Mouse (Mus musculus) monocyte, adult 2 months (primary cell): ENCODE measurements around the gene Kng1.
"Not testable (repeated sequence)": the region's sequence is repeated elsewhere in the genome, so short reads cannot be mapped to it uniquely, and the experiment has no call there.

Experiments
- DNase-seq, 2 experiments: peaks; one replicate each; pipeline ENCODE4 v3.0.0; 2022; ENCODE audit warnings: low spot score in 2 of 2, low read depth in 1 of 2

Kng1 gene

DNA sequence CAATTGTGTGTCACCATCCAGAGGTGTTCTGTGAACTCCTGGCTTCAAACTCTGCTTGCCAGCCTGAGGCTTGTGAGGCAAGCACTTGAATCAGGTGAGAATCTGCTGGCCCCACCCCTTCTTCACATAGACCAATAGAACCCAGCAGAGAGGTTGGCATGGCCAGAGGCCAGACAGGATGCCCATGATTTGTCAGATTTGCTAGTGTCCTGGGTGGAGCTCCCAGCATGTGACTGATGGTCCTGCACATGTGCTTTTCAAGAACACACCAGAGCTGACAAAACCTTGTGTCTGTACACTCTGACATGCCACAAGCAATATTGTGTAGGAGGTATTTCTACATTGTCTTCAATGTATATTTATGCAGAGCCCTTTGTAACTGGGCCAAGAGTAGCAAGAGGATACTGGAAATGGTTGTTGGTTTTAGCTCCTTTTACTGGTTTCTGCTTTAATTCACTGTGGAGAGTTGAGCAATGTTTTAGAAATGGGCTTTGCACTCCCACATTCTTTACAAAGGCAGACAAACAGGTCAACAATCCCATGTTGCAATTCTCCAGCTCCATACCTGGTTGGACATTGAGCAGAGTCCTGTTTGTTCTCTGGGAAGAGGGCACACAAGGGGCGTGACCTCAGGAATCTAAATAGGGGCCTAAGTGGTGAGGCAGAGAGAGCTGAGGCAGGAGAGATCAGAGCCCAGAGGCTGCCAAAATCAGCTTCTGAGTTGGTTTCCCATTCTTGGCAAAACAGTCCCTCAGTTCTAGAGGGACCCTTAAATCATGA is at the start of gene Kng1:
Gene Kng1, plus strand, starts transcription at position 198 of the 780 bp plus-strand sequence.
- DNase-seq = not testable (repeated sequence)

DNA sequence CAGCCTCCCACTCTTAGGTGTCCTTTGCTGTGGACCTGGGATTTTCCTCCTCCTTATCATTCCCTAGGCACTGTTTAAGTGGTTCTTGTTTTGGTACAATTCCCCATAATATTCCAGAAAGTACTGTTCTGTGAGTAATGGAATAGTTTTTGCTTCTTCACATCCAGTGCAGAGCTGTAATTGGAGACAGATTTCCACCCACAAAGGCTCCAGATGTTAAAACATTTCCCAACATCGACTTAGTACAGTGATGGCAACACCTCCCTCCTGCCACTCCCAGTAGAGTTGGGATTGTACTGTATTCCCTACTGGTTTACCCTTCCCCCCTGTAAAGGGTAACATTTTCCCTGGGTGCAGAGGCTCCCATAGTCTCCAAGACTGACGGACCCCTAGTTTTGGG is 43.9 kb upstream of the Kng1 start:
- not testable (repeated sequence) for DNase-seq

DNA sequence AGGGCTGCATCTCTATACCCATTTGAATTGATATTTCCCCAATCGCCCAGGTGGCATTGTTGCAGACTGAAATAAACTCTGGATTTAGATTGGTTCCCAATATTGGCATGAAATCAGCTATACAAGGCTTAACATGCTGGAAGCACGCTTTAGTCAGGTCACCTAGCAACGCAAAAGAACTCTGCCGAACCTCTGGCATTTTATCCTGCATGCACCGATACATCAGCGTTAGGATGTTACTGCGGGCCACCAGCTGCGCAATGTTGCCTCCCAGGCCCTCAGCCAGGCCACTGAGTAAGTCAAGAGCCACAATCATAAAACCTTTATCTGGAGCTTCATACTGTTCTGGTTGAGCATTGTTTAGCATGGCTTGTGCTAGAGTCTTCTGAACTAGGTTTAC is 43.0 kb upstream of the Kng1 start:
- not testable (repeated sequence) for DNase-seq

DNA sequence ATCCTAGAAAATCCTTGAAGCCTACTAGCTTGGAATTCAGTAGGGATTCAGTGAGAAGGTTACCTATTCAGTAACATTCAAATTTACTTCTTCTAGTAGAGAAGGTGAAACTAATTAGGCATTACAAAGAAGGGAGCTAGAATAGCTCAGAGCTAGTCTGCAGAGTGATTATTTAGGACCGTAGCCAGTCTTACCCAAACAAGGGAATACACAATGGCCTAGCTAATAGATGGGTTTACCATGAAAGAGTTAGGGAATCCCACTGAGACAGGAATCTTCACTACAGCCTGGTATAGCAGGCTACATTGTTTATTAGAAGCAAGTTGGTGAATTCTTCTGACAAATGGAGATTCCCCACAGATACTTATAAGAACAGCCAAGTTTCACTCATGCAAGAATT is 37.1 kb upstream of the Kng1 start:
- not testable (repeated sequence) for DNase-seq

DNA sequence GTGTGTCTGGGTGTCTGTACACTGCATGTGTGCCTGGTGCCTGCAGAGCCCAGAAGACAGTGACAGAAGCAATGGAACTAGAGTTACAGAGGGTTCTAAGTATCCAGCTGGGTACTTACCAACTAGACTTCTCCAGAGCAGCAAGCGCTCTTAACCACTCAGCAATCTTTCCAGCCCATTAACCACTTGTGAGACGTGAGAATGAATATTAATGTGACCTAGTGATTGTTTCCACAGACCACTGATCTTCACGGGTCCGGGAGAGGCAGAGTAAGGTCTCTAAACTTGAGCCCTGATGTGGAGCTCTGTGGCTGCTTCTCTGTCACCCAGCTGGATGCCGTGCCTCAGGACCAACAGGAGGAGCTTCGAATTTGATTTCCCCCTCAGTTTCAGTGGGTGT is 32.6 kb upstream of the Kng1 start:
- DNase-seq = no peak

DNA sequence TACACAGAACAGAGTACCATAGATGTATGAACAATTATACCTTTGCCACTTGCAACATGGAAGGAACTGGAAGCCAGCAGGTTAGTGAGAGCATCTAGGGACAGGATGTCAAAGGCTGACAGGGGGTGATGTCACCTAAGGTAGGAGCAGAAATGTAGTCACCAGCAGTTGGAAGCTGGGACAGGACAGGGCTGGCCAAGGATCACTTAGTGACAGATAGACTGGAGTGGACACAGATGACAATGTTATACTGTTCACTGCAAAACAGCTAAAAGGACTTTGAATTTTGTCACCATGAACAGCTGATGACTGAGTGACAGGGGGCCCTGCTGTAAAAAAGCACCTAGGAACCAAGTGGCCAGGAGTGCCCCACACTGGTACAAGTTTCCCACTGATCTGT is 31.1 kb upstream of the Kng1 start:
- DNase-seq = no peak

DNA sequence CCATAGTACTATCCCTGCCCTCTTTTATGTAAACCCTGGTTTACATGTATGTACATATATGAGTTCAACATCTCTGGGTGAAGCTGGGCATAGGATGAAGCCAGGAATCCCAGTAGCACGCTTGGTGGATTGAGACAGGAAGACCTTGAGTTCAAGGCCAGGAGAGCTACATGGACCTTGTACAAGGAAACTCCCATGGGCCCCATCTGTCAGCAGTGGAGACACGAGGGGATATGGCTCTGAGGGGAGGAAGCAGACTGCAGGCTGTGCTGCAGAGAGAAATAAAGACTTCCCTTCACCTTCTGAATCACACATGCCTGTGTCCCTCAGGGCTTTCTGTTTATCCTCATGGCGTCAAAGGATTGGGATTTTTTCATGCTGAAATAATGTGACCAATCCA is 30.3 kb upstream of the Kng1 start:
- DNase-seq = not testable (repeated sequence)

DNA sequence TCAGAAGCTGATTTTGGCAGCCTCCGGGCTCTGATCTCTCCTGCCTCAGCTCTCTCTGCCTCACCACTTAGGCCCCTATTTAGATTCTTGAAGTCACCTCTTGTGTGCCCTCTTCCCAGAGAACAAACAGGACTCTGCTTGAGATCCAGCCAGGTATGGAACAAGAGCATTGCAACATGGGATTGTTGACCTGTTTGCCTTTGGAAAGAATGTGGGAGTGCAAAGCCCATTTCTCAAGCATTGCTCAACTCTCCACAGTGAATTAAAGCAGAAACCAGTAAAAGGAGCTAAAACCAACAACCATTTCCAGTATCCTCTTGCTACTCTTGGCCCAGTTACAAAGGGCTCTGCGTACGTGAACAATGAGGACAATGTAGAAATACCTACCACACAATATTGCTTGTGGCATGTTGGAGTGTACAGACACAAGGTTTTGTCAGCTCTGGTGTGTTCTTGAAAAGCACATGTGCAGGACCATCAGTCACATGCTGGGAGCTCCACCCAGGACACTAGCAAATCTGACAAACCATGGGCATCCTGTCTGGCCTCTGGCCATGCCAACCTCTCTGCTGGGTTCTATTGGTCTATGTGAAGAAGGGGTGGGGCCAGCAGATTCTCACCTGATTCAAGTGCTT is 28.6 kb upstream of the Kng1 start, which contains the start of gene Kng2:
Gene Kng2, minus strand, starts transcription at position 517 of the 635 bp plus-strand sequence.
- DNase-seq = not testable (repeated sequence)

DNA sequence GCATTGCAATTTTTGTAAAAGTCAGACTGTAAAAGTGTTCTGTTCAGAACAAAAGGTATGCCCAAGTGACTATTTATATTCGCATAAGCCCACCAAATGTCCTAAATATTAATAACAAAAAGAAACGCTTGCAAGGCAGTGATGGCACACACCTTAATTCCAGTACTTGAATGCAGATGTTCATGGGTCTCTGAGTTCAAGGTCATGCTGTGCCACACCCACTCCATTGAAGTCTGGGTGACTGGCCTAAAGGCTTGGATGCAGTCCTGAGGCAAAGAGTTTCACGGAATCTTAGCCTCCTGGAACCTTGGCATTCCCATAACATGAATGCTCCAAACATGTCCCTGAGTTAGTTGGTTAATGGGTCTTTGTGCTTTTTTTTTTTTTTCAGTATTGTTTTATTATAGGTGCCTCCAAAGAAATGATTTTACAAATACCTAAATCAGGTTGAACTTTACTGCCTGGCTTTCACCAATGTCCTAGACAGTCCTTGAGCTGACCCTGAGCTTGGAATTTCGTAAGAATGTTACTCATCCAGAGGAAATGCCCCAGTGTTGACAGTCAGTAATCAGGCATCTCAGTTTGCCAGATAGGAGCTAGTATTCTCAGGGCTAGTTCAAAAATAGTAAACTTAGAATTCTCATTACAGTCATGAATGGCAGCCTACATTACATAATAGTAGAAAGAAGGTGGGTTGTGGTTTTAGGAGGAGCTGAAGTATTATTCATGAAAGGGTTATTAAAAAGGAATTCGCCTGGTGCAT is 26.8 kb upstream of the Kng1 start:
- DNase-seq = no peak

DNA sequence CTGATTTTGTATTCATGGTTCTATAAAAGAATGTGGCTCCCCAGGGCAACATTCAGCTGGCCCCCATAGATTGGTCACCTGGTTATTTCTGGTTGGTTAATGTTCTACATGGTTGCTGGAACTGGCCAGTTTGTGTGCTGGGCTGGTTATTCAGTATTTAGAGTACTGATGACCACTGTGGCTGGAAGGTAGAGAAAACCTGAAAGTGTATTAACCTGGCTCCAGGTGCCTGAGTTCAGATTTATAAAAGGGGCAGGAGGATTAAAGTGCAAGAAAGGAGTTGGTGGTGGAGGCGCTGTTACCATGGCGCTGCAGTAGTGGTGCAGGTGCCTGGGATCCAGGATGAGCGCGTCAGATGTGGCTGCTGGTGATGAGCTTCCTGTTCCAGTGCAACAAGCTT is 24.0 kb upstream of the Kng1 start:
- no peak for DNase-seq

DNA sequence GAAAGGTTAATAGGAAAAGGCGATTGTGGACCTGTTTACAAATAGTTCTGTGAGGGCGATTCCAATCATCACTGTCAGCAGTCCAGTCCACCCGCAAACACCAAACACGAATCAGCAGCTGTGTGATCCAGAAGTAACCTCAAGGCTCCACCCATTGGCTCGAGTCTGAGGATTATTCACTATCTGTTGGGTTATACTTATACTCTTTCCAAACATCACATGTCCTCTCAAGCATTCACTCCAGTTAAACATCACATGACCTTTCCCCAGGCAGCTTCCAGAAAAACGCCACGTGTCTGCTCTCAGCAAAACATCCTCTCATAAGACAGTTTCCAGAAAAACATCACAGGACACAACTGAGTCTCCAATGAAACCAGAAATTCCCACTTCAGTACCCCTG is 19.9 kb upstream of the Kng1 start:
- no peak for DNase-seq

DNA sequence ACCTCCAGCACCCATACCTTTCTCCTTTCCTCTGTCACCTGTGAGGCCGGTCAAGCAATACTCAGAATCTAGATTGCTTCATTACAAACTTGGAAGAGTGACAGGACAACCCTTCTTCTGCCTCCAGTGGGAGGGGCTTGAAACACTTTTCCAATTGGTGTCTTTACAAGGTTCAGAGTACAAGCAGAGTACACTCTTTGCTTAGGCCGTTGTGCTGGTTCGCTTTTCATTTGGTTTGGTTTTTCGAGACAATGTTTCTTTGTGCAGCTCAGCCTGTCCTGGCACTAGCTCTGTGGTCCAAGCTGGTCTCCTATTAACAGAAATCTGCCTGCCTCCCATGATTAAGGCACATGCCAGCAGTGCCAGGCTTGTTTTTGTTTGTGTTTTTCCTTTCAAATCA is 18.4 kb upstream of the Kng1 start:
- DNase-seq = no peak

DNA sequence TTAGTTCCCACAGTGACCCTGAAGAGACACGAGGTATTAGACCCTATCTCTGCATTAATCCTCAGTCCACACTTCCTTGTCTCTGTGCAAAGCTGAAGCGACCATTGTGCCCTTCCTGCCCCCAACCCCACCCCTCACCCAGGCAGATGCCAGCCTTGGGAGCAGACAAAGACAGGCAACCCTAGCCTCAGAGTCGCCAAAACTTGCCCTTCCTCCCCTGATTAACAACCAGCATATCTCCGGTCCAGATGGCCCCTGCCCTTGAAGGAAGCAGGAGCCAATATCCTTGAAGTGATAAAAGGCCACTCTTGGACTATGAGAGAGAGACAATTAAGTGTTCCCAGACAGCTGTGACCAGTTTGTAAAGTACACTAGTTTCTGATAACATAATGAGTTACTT is 16.8 kb upstream of the Kng1 start:
- DNase-seq = no peak

DNA sequence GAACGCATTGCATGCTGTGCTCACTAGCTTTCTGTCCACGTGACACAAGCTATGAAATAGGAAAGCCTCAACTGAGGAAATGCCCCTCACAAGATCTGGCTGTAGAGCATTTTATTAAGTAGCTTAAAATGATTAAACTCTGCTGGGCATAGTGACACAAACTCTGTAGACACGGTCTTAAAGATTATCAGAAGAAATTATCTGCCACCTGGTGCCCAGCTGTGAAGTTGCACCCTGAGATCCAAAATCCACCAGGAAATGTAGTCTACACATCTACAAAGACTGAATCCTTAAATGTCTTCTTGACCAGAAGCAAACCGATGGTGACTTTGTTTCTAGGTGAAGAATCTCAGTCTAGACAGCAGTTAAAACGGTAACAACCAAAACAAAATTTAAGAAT is 11.3 kb upstream of the Kng1 start:
- no peak for DNase-seq

DNA sequence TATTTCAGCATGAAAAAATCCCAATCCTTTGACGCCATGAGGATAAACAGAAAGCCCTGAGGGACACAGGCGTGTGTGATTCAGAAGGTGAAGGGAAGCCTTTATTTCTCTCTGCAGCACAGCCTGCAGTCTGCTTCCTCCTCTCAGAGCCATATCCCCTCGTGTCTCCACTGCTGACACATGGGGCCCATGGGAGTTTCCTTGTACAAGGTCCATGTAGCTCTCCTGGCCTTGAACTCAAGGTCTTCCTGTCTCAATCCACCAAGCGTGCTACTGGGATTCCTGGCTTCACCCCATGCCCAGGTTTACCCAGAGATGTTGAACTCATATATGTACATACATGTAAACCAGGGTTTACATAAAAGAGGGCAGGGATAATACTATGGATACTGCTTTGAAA is 2.0 kb downstream of the Kng1 start:
- DNase-seq = not testable (repeated sequence)

DNA sequence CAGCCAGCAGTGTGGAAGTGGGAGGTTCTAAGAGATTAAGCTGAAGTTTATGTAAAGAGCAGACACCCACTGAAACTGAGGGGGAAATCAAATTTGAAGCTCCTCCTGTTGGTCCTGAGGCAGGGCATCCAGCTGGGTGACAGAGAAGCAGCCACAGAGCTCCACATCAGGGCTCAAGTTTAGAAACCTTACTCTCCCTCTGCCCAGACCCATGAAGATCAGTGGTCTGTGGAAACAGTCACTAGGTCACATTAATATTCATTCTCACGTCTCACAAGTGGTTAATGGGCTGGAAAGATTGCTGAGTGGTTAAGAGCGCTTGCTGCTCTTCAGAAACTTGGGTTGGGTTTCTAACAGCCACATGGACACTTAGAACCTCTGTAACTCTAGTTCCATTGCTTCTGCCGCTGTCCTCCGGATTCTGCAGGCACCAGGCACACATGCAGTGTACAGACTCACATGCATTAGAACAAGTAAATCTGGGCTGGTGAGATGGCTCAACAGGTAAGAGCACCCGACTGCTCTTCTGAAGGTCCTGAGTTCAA is 3.2 kb downstream of the Kng1 start:
- DNase-seq = not testable (repeated sequence)

DNA sequence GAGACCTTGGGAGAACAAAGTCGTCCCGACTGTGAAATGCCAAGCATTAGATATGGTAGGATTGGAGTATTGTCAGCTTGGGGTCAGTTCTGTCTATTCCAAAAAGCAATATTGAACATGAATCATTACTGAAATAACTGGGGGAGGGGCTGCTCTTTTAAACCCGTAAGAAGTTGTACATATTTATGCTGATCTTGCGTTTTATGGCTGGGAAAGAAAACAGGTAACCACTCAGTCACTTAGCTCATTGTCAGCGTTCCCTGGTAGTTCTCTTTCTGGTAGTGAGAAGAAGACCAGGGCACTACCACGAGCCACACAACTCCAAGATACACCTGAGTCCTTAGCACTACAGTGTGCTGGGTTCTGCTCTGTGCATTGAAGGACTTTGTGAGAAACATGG is 19.9 kb downstream of the Kng1 start:
- not testable (repeated sequence) for DNase-seq

DNA sequence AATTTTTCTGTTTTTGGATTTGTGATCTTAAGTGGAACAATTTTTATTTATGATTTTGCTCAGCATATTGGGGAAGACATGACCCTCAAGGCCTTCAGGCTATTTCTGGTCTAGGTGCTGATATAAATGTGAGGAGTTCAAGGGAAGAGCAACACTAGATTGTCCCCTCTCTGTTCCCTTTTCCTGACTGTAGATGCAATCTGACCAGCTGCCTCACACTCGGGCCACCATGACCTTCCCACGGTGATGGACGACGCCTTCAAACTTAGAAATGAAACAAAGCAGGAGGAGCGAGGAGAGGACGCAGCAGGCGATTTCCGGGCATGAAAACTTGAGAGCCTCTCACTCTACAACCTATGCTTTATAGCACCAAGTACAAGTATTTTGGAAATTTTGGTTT is 29.5 kb downstream of the Kng1 start:
- DNase-seq = not testable (repeated sequence)

DNA sequence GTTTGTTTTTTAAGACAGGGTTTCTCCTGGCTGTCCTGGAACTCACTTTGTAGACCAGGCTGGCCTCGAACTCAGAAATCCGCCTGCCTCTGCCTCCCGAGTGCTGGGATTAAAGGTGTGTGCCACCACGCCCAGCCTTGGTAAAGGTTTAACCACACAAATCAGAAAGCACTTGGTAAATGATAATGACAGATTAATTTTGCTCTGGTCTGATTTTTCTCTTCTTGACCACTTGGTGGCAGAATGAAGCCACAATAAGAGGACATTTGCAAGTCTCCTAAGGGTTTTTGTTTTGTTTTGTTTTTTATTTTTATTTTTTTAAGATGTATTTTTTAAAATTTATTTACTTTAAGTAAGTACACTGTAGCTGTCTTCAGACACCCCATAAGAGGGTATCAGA is 30.0 kb downstream of the Kng1 start:
- not testable (repeated sequence) for DNase-seq

DNA sequence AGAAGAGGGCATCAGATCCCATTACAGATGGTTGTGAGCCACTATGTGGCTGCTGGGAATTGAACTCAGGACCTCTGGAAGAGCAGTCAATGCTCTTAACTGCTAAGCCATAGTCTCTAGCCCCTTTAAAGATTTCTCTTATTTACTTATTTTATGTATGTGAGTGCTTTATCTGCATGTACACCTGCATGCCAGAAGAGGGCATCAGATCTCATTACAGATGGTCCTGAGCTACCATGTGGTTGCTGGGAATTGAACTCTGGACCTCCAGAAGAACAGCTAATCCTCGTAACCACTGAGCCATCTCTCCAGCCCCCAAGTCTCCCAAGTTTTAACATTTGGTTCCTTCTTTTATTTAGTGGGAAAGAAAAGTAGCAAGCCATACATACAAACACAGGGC is 30.8 kb downstream of the Kng1 start:
- DNase-seq = not testable (repeated sequence)

DNA sequence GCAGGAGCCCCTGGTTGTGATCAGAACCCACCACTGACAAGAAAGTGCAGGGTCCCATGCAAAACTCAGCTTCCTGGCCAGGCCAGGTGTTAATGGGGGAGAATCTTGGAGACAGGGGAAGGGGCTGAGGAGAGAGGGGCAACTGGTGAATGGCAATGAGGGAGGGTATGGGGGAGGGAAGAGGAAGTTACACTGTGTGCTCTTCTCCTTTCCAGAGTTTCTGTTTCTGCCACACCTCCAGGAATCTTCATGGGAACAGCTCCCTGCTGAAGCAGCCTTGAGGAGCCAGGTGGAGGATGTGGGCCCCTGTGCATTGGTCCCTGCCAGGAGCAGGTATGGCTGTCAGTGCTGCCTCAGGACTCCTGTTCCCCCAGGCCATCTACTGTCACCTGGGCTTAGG is 33.7 kb downstream of the Kng1 start:
- DNase-seq = not testable (repeated sequence)
